Mouse (Mus musculus) heart, adult 2 months (tissue): Measurements from ENCODE around the gene Olfm3. TPM values are rescaled to one million over a fixed set of nuclear protein-coding genes. Genes with fewer than 3 reads are reported as not detected.

Source experiments
- DNase-seq, 2 experiments: peaks; one replicate each; pipeline ENCODE4 v3.0.0; 2021
- H3K27ac ChIP-seq: fragments of 200-600 bp; 2 replicates; pipeline ENCODE4 v1.8.1; 2022
- H3K27me3 ChIP-seq: fragments of 200-500 bp; 2 replicates; pipeline ENCODE4 v1.6.1; 2012; ENCODE audit warnings: mild to moderate bottlenecking, low read length, inconsistent platforms, mixed read lengths; ENCODE audit not compliant: control insufficient read depth, insufficient read depth
- H3K36me3 ChIP-seq: fragments of 200-500 bp; 2 replicates; pipeline ENCODE4 v1.6.1; 2012; ENCODE audit warnings: low read length, inconsistent platforms; ENCODE audit not compliant: control insufficient read depth, insufficient read depth
- H3K4me1 ChIP-seq: fragments of 200-500 bp; 2 replicates; pipeline ENCODE4 v1.6.1; 2011; ENCODE audit warnings: low read length; ENCODE audit not compliant: control insufficient read depth, insufficient read depth
- H3K4me3 ChIP-seq: fragments of 200-600 bp; 2 replicates; pipeline ENCODE4 v1.8.1; 2022
- H3K79me2 ChIP-seq: fragments of 200-500 bp; replicated peaks from 2 replicates; pipeline ENCODE4 v1.6.1; 2012; ENCODE audit warnings: mild to moderate bottlenecking, inconsistent platforms, low read length, moderate library complexity, mixed read lengths; ENCODE audit not compliant: control insufficient read depth, insufficient read depth
- H3K9ac ChIP-seq: fragments of 200-500 bp; 2 replicates; pipeline ENCODE4 v1.6.1; 2012; ENCODE audit warnings: low read depth, mild to moderate bottlenecking, control low read depth, inconsistent platforms, low read length, mixed read lengths
- CTCF ChIP-seq: fragments of 200-600 bp; IDR thresholded peaks from 2 replicates; pipeline ENCODE4 v1.8.1; 2022; ENCODE audit warnings: antibody characterized with exemption, mild to moderate bottlenecking, moderate library complexity
- EP300 ChIP-seq: fragments of 200-500 bp; IDR thresholded peaks from 2 replicates; pipeline ENCODE4 v1.6.1; 2011; ENCODE audit warnings: low read depth, low read length, control low read depth; ENCODE audit not compliant: insufficient read depth
- POLR2A ChIP-seq: fragments of 200-500 bp; IDR thresholded peaks from 2 replicates; pipeline ENCODE4 v1.6.1; 2011; ENCODE audit warnings: mild to moderate bottlenecking, low read depth, low read length, control low read depth; ENCODE audit not compliant: insufficient read depth
- WGBS: fragments of 180-500 bp; shearing (Covaris S2); methylation state at CpG from one replicate; pipeline ENCODE4 v1.1.7; 2018; 5-methylcytosine and 5-hydroxymethylcytosine counted together
- intact Hi-C: fragments of 180-260 bp; cut with DNase I; formaldehyde crosslinking; loops from one replicate; pipeline ENCODE4 v1.15.1; 2025
- polyA plus RNA-seq: library from polyadenylated mRNA; depleted of rRNA; stranded (reverse); fragments of >200 nt; gene quantifications from 2 replicates; pipeline ENCODE4 v1.2.3, GENCODE M21; 2012
- total RNA-seq, 2 experiments: library from RNA; stranded (reverse); gene quantifications; 2 replicates each; pipeline ENCODE4 v1.2.3; 2021

The Olfm3 gene
- total and polyA plus RNA-seq, 3 experiments = not detected

- Histone ChIP-seq H3K27me3 (no peaks in the 10 kb centered on the region), H3K4me3 (no peak overlapping the region), H3K36me3 (no peaks in the 10 kb centered on the region), H3K9ac (no peak overlapping the region), H3K79me2 (no peaks in the 10 kb centered on the region), H3K4me1 (no peaks in the 10 kb centered on the region), H3K27ac (no peak overlapping the region)
- TF ChIP-seq CTCF = no peak
- TF ChIP-seq POLR2A = no peak
- TF ChIP-seq EP300 = no peak
- DNase-seq = no peak
- intact Hi-C loops = no loop called here
Observed at GRCm38 (mm10) chr3:115082947-115083346, 179.1 kb downstream of the Olfm3 start.

GRCm38 (mm10) chr3:115088281-115088680, 184.4 kb downstream of the Olfm3 start:
- intact Hi-C loops = no loop called here
- no peaks in the 10 kb centered on the region for H3K36me3 ChIP-seq
- H3K27me3 ChIP-seq = no peaks in the 10 kb centered on the region
- WGBS = 87% methylated on average over 3 of the region's 3 CpGs
- H3K27ac ChIP-seq = no peak overlapping the region
- H3K79me2 ChIP-seq = no peaks in the 10 kb centered on the region
- H3K4me3 ChIP-seq = no peak overlapping the region
- no peak for TF ChIP-seq EP300
- no peak for TF ChIP-seq CTCF
- no peak for TF ChIP-seq POLR2A
- H3K4me1 ChIP-seq = no peaks in the 10 kb centered on the region
- DNase-seq = no peak
- no peak overlapping the region for H3K9ac ChIP-seq

GRCm38 (mm10) chr3:115090670-115091069, 186.8 kb downstream of the Olfm3 start:
- no peak for TF ChIP-seq POLR2A
- no peak for TF ChIP-seq EP300
- no peak for TF ChIP-seq CTCF
- H3K27ac ChIP-seq = no peak overlapping the region
- no peak overlapping the region for H3K4me3 ChIP-seq
- no peaks in the 10 kb centered on the region for H3K4me1 ChIP-seq
- no peaks in the 10 kb centered on the region for H3K36me3 ChIP-seq
- no peaks in the 10 kb centered on the region for H3K79me2 ChIP-seq
- intact Hi-C loops = no loop called here
- H3K9ac ChIP-seq = no peak overlapping the region
- no peaks in the 10 kb centered on the region for H3K27me3 ChIP-seq
- WGBS = 49% methylated on average over 2 of the region's 2 CpGs
- no peak for DNase-seq

GRCm38 (mm10) chr3:115095496-115095895, 191.6 kb downstream of the Olfm3 start:
- Histone ChIP-seq H3K4me1 (no peaks in the 10 kb centered on the region), H3K79me2 (no peaks in the 10 kb centered on the region), H3K27ac (no peak overlapping the region), H3K27me3 (no peaks in the 10 kb centered on the region), H3K4me3 (no peak overlapping the region), H3K9ac (no peak overlapping the region), H3K36me3 (no peaks in the 10 kb centered on the region)
- WGBS = 48% methylated on average over 3 of the region's 3 CpGs
- no peak for TF ChIP-seq CTCF
- no peak for TF ChIP-seq EP300
- no peak for TF ChIP-seq POLR2A
- DNase-seq = no peak
- intact Hi-C loops = no loop called here

- Histone ChIP-seq H3K4me3 (no peak overlapping the region), H3K4me1 (no peaks in the 10 kb centered on the region), H3K27me3 (no peaks in the 10 kb centered on the region), H3K36me3 (no peaks in the 10 kb centered on the region), H3K27ac (no peak overlapping the region), H3K9ac (no peak overlapping the region), H3K79me2 (no peaks in the 10 kb centered on the region)
- WGBS = 80% methylated on average over 1 of the region's 1 CpGs
- TF ChIP-seq EP300 (no peak), CTCF (no peak)
- intact Hi-C loops = no loop called here
- no peak for DNase-seq
Observed at GRCm38 (mm10) chr3:115099590-115099989, 195.7 kb downstream of the Olfm3 start.

- Histone ChIP-seq H3K9ac (no peak overlapping the region), H3K27ac (no peak overlapping the region), H3K4me3 (no peak overlapping the region), H3K79me2 (no peaks in the 10 kb centered on the region), H3K36me3 (no peaks in the 10 kb centered on the region), H3K27me3 (no peaks in the 10 kb centered on the region), H3K4me1 (no peaks in the 10 kb centered on the region)
- intact Hi-C loops = no loop called here
- DNase-seq = no peak
- TF ChIP-seq POLR2A (no peak), CTCF (no peak), EP300 (no peak)
- 78% methylated on average over 2 of the region's 2 CpGs for WGBS
Observed at GRCm38 (mm10) chr3:115104155-115104801, 200.4 kb downstream of the Olfm3 start.
